Mouse (Mus musculus) heart, embryonic 16.5 days (tissue): Measurements from ENCODE around the gene Tdrd7. TPM values are rescaled to one million over a fixed set of nuclear protein-coding genes. Genes with fewer than 3 reads are reported as not detected.

ENCODE experiments used
- ATAC-seq: fragments of 200-750 bp; cut with Nextera tagmentation; replicated peaks from 2 replicates; pipeline ENCODE4 v1.8.0; 2017; ENCODE audit warnings: moderate number of reproducible peaks; ENCODE audit not compliant: insufficient read depth, low FRiP score; ENCODE audit errors: extremely low read depth
- H3K27ac ChIP-seq: fragments of 300-500 bp; sonication (generic); 2 replicates; pipeline ENCODE4 v1.5.1; 2014; ENCODE audit warnings: mild to moderate bottlenecking, low read length, control low read depth, moderate library complexity
- H3K27me3 ChIP-seq: fragments of 300-500 bp; sonication (generic); 2 replicates; pipeline ENCODE4 v1.6.1; 2014; ENCODE audit warnings: low read length, mixed read lengths; ENCODE audit not compliant: control insufficient read depth, insufficient read depth
- H3K36me3 ChIP-seq: fragments of 300-500 bp; sonication (generic); 2 replicates; pipeline ENCODE4 v1.6.1; 2014; ENCODE audit not compliant: control insufficient read depth, insufficient read depth
- H3K4me1 ChIP-seq: fragments of 300-500 bp; sonication (generic); 2 replicates; pipeline ENCODE4 v1.6.1; 2014; ENCODE audit warnings: low read length, mixed read lengths; ENCODE audit not compliant: control insufficient read depth, insufficient read depth
- H3K4me2 ChIP-seq: fragments of 300-500 bp; sonication (generic); 2 replicates; pipeline ENCODE4 v1.6.1; 2014; ENCODE audit warnings: low read depth, mild to moderate bottlenecking, control low read depth, low read length
- H3K4me3 ChIP-seq: fragments of 300-500 bp; sonication (generic); 2 replicates; pipeline ENCODE4 v1.5.1; 2014; ENCODE audit warnings: mild to moderate bottlenecking, control low read depth, low read length
- H3K9ac ChIP-seq: fragments of 300-500 bp; sonication (generic); 2 replicates; pipeline ENCODE4 v1.6.1; 2014; ENCODE audit warnings: low read length, control low read depth
- H3K9me3 ChIP-seq: fragments of 300-500 bp; sonication (generic); replicated peaks from 2 replicates; pipeline ENCODE4 v1.6.1; 2016; ENCODE audit warnings: low read length; ENCODE audit not compliant: control insufficient read depth
- WGBS: fragments of 180-500 bp; shearing (Covaris S2); extraction: QIAGEN DNeasy Blood & Tissue Kit; methylation state at CpG from one replicate; pipeline ENCODE4 v1.1.7; 2014; 5-methylcytosine and 5-hydroxymethylcytosine counted together
- polyA plus RNA-seq: library from polyadenylated mRNA; unstranded; fragments of >200 nt; fragmentation: Nextera tagmentation; extraction: Ambion mirVana; gene quantifications from 2 replicates; pipeline ENCODE4 v1.2.1, GENCODE M21; 2015

Gene Tdrd7
- polyA plus RNA-seq, 1 experiment from 2014 or later = 18.5 TPM

- peaks cover 40% of the 10 kb centered on the region for H3K4me1 ChIP-seq
- H3K9ac ChIP-seq = no peak overlapping the region
- no peaks in the 10 kb centered on the region for H3K9me3 ChIP-seq
- WGBS = 74% methylated on average over 2 of the region's 2 CpGs
- H3K27ac ChIP-seq = no peak overlapping the region
- no peaks in the 10 kb centered on the region for H3K36me3 ChIP-seq
- no peak overlapping the region for H3K4me3 ChIP-seq
- H3K4me2 ChIP-seq = no peak overlapping the region
- no peak for ATAC-seq
- no peaks in the 10 kb centered on the region for H3K27me3 ChIP-seq
These were observed 3.9 kb downstream of the Tdrd7 start for GRCm38 (mm10) chr4:45969051-45969450.

- H3K27ac ChIP-seq = no peak overlapping the region; the same call in 1 of the 2 replicates
- no peak for ATAC-seq
- 61% methylated on average over 7 of the region's 7 CpGs for WGBS
- no peaks in the 10 kb centered on the region for H3K9me3 ChIP-seq
- H3K9ac ChIP-seq = no peak overlapping the region
- H3K27me3 ChIP-seq = no peaks in the 10 kb centered on the region
- no peaks in the 10 kb centered on the region for H3K36me3 ChIP-seq
- no peak overlapping the region for H3K4me3 ChIP-seq
- H3K4me2 ChIP-seq = no peak overlapping the region
- peaks cover 32% of the 10 kb centered on the region for H3K4me1 ChIP-seq
These were observed 5.0 kb downstream of the Tdrd7 start for GRCm38 (mm10) chr4:45970048-45970560.

- H3K27ac ChIP-seq = peak overlapping the region; percentile 83
- no peaks in the 10 kb centered on the region for H3K27me3 ChIP-seq
- H3K4me3 ChIP-seq = peak overlapping the region; percentile 95
- ATAC-seq = peak; percentile 100
- H3K9ac ChIP-seq = peak overlapping the region; percentile 90
- peak overlapping the region; percentile 89 for H3K4me2 ChIP-seq
- peaks cover 16% of the 10 kb centered on the region for H3K4me1 ChIP-seq
- 2% methylated on average over 49 of the region's 51 CpGs for WGBS
- no peaks in the 10 kb centered on the region for H3K9me3 ChIP-seq
- H3K36me3 ChIP-seq = no peaks in the 10 kb centered on the region
These were observed 6.8 kb downstream of the Tdrd7 start for GRCm38 (mm10) chr4:45971806-45972447.

- peak; percentile 66 for ATAC-seq
- H3K4me2 ChIP-seq = peak overlapping the region; percentile 89
- H3K36me3 ChIP-seq = no peaks in the 10 kb centered on the region
- H3K9me3 ChIP-seq = no peaks in the 10 kb centered on the region
- H3K27me3 ChIP-seq = no peaks in the 10 kb centered on the region
- under 1% methylated on average over 41 of the region's 53 CpGs for WGBS
- peak overlapping the region; percentile 83 for H3K27ac ChIP-seq
- peak overlapping the region; percentile 95 for H3K4me3 ChIP-seq
- peaks cover 12% of the 10 kb centered on the region; the same call in 1 of the 2 replicates for H3K4me1 ChIP-seq
- H3K9ac ChIP-seq = peak overlapping the region; percentile 90
These were observed 7.3 kb downstream of the Tdrd7 start for GRCm38 (mm10) chr4:45972448-45972854.

- no peaks in the 10 kb centered on the region for H3K36me3 ChIP-seq
- ATAC-seq = no peak
- H3K4me3 ChIP-seq = peak overlapping the region; percentile 95
- H3K4me2 ChIP-seq = peak overlapping the region; percentile 89
- no peak overlapping the region for H3K27ac ChIP-seq
- WGBS = 28% methylated on average over 9 of the region's 9 CpGs
- H3K9ac ChIP-seq = peak overlapping the region; percentile 90
- H3K27me3 ChIP-seq = no peaks in the 10 kb centered on the region
- no peaks in the 10 kb centered on the region for H3K9me3 ChIP-seq
- H3K4me1 ChIP-seq = peaks cover 11% of the 10 kb centered on the region; the same call in 1 of the 2 replicates
These were observed 7.8 kb downstream of the Tdrd7 start for GRCm38 (mm10) chr4:45972951-45973350.

GRCm38 (mm10) chr4:45976931-45977667 is 12.0 kb downstream of the Tdrd7 start:
- no peak overlapping the region for H3K27ac ChIP-seq
- no peak for ATAC-seq
- H3K27me3 ChIP-seq = no peaks in the 10 kb centered on the region
- H3K4me2 ChIP-seq = no peak overlapping the region
- peaks cover 7% of the 10 kb centered on the region; the same call in 1 of the 2 replicates for H3K4me1 ChIP-seq
- H3K9me3 ChIP-seq = no peaks in the 10 kb centered on the region
- H3K4me3 ChIP-seq = no peak overlapping the region
- no peak overlapping the region for H3K9ac ChIP-seq
- no peaks in the 10 kb centered on the region for H3K36me3 ChIP-seq
- 86% methylated on average over 6 of the region's 6 CpGs for WGBS

- no peak for ATAC-seq
- no peak overlapping the region for H3K27ac ChIP-seq
- WGBS = 51% methylated on average over 2 of the region's 2 CpGs
These were observed 14.8 kb downstream of the Tdrd7 start for GRCm38 (mm10) chr4:45979916-45980315.

GRCm38 (mm10) chr4:45981054-45981453 is 15.9 kb downstream of the Tdrd7 start:
- Histone ChIP-seq H3K4me1 (no peaks in the 10 kb centered on the region), H3K4me2 (no peak overlapping the region), H3K9ac (no peak overlapping the region), H3K9me3 (no peaks in the 10 kb centered on the region), H3K27me3 (no peaks in the 10 kb centered on the region), H3K36me3 (no peaks in the 10 kb centered on the region), H3K4me3 (no peak overlapping the region), H3K27ac (no peak overlapping the region)
- ATAC-seq = no peak

More at GRCm38 (mm10) chr4:45979916-45980315, 14.8 kb downstream of the Tdrd7 start:
- no peak overlapping the region for H3K9ac ChIP-seq
- H3K4me3 ChIP-seq = no peak overlapping the region
- H3K4me1 ChIP-seq = no peaks in the 10 kb centered on the region
- no peaks in the 10 kb centered on the region for H3K9me3 ChIP-seq
- no peaks in the 10 kb centered on the region for H3K36me3 ChIP-seq
- H3K4me2 ChIP-seq = no peak overlapping the region
- H3K27me3 ChIP-seq = no peaks in the 10 kb centered on the region
